Mouse (Mus musculus): Measurements from ENCODE around the gene Rps6ka2. TPM values are rescaled to one million over a fixed set of nuclear protein-coding genes. Genes with fewer than 3 reads are reported as not detected.
"Not testable (repeated sequence)": the region's sequence is repeated elsewhere in the genome, so short reads cannot be mapped to it uniquely, and the experiment has no call there.

Rps6ka2 gene
- total RNA-seq, 2 experiments from 2014 or later, result 50.1 to 55.8 TPM

- DNase-seq, result no peak
- intact Hi-C loops (cut with DNase I; ENCODE audit: low total_unique reads), result no loop called here
Observed at GRCm38 (mm10) chr17:7165524-7165923, 4.4 kb upstream of the Rps6ka2 start.

- peak; percentile 62 for DNase-seq
- intact Hi-C loops (cut with DNase I; ENCODE audit: low total_unique reads), result no loop called here
Observed at GRCm38 (mm10) chr17:7168961-7169626, 821 bp upstream of the Rps6ka2 start.

- intact Hi-C loops (cut with DNase I; ENCODE audit: low total_unique reads), result loop anchor here (5.0 kb wide), 1 partner anchor 52 kb away; no protein-coding TSS in a partner anchor
Observed at GRCm38 (mm10) chr17:7170304-7171295, 685 bp downstream of the Rps6ka2 start.

DNA sequence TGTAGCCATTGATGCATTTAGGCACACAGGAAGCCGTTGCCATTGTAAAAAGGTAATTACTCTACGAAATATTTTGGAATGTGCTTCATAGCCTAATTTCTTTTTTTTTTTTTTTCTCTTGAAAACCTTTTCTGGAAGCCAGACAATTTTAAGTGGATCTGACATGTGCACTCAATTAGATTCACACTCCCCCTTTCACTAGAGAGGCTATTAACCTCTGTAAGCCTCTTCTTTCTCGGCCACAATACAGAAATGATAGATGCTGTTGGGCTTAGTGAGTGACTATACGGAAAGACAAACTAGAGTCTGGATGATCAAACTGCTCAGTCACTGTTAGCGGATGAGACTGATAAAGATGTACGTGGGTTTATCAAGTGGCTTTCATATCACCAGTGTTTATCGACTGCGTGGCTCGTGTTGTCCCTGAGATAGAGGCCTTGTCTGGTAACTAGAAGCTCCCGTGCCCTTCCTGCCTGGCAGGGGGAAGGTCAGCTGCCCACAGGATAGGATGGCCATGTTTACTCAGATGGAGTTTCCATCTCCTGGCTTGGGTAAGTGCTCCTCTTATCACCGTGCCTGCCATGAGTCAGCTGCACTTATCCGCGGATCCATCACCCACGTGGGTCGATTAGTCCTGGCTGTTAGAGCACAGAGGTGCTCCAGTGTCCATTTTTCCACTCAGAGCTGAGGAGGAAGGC lies 3.6 kb downstream of the Rps6ka2 start:
- intact Hi-C loops (cut with DNase I; ENCODE audit: low total_unique reads), result loop anchor here (5.0 kb wide), 1 partner anchor 49 kb away; no protein-coding TSS in a partner anchor
- DNase-seq, result no peak

More at GRCm38 (mm10) chr17:7170304-7171295, 685 bp downstream of the Rps6ka2 start:
- no peak for DNase-seq

GRCm38 (mm10) chr17:7175293-7175692 lies 5.4 kb downstream of the Rps6ka2 start:
- intact Hi-C loops (cut with DNase I; ENCODE audit: low total_unique reads), result no loop called here
- no peak for DNase-seq

DNA sequence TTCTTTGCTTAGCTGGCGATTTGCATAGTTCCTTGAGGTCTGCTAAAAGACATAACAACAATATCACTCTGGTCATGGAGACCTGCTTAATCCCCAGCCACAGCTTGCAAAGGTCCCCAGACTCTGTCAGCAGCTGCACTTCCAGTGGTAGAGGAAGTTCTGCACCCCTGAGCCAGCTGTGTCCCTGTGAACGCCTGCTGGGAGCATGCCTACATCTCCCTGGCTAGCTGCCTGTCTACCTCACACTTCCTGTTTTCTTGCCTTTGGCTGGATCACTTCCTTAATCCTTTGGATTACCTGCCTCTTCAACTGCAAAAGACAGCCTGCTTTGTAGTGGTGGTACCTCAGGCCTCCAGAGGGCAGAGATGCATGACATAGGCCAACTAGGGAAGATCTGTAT lies 6.5 kb downstream of the Rps6ka2 start:
- intact Hi-C loops (cut with DNase I; ENCODE audit: low total_unique reads), result no loop called here
- DNase-seq, result peak; percentile 36

- DNase-seq, result no peak
- intact Hi-C loops (cut with DNase I; ENCODE audit: low total_unique reads), result no loop called here
Observed at GRCm38 (mm10) chr17:7178196-7178595, 8.3 kb downstream of the Rps6ka2 start.

GRCm38 (mm10) chr17:7182187-7182586 lies 12.3 kb downstream of the Rps6ka2 start:
- DNase-seq, result no peak
- intact Hi-C loops (cut with DNase I; ENCODE audit: low total_unique reads), result no loop called here

- intact Hi-C loops (cut with DNase I; ENCODE audit: low total_unique reads); DNase-seq: not testable (repeated sequence)
Observed at GRCm38 (mm10) chr17:7187037-7187436, 17.1 kb downstream of the Rps6ka2 start.

DNA sequence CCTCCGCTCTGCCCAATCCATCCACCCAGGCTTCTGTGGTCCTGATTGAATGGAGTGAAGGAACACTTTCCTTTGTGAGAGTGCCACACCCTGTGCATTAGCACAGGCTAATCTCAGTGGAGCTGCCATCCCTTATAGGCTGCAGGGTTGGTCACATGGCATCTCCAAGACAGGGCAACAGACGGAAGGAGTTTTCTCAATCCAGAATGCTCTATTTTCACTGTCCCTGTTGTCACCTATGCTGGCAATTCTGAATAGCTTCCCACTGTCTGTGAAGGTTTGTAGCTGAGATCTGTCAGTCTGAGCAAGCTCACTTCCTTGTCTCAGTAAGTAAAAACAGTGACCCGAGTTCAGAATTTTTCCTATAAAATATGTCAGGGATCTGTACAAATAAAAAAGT lies 19.5 kb downstream of the Rps6ka2 start:
- intact Hi-C loops (cut with DNase I; ENCODE audit: low total_unique reads), result no loop called here
- DNase-seq, result no peak

DNA sequence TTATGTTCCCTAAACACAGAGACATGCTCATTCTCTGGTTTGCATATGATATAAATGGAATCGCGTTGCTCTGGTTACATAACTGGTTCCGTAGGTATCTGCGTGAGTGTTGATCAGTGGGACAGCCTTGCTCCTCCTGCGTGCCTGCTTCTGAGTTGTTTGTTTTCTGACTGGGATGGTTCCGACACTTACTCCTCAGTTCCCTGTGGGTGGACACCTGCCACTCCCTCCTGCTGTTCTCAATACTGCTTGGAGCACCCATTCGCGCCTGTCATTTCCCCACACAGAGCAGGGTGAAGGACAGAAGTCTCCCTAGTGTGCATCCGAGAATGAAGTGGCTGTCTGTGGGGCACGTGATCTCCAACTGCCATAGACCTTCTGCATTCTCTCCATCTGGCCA lies 20.1 kb downstream of the Rps6ka2 start:
- intact Hi-C loops (cut with DNase I; ENCODE audit: low total_unique reads), result no loop called here
- no peak for DNase-seq

GRCm38 (mm10) chr17:7194140-7194840 lies 24.4 kb downstream of the Rps6ka2 start:
- intact Hi-C loops (cut with DNase I; ENCODE audit: low total_unique reads), result no loop called here
- no peak for DNase-seq

- intact Hi-C loops (cut with DNase I; ENCODE audit: low total_unique reads), result no loop called here
- DNase-seq, result no peak
Observed at GRCm38 (mm10) chr17:7197121-7197925, 27.4 kb downstream of the Rps6ka2 start.

- intact Hi-C loops (cut with DNase I; ENCODE audit: low total_unique reads), result no loop called here
- peak; percentile 48 for DNase-seq
Observed at GRCm38 (mm10) chr17:7204771-7205406, 35.0 kb downstream of the Rps6ka2 start.

- intact Hi-C loops (cut with DNase I; ENCODE audit: low total_unique reads), result no loop called here
- no peak for DNase-seq
Observed at GRCm38 (mm10) chr17:7206434-7207145, 36.7 kb downstream of the Rps6ka2 start.

GRCm38 (mm10) chr17:7210648-7211047 lies 40.7 kb downstream of the Rps6ka2 start:
- no peak for DNase-seq

GRCm38 (mm10) chr17:7211893-7212292 lies 42.0 kb downstream of the Rps6ka2 start:
- DNase-seq, result no peak
- intact Hi-C loops (cut with DNase I; ENCODE audit: low total_unique reads), result no loop called here

More at GRCm38 (mm10) chr17:7210648-7211047, 40.7 kb downstream of the Rps6ka2 start:
- intact Hi-C loops (cut with DNase I; ENCODE audit: low total_unique reads), result no loop called here

Data from gastrocnemius, postnatal 14 days (tissue).